In the genomic region with DNA sequence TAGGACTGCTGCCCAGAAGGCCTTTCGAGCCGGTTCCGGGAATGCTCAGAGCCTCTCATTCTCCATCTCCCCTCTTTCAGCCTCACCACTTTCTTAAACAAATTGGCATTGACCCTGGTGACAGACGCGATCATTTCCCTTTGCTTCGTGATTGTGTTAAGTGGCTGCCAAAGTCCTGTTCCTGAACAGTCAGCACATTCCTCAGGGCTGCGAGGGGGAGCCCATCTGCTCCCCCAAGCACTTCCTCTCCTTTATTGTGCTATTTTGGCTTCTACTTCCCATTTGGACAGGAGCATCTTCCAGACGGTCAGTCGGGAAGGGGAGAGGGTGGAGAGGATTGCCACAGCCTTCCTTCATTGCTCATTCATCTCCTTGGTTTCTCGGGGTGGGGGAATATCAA, we compare ENCODE assay signal across 17 mouse cellular contexts. TPM values are rescaled to one million over a fixed set of nuclear protein-coding genes. Genes with fewer than 3 reads are reported as not detected.
DNase-seq lines count a peak whose midpoint lies in the region; ATAC-seq and TF ChIP-seq lines count a peak whose summit lies in the region.
"Had no signal": no experiment of that assay in that cellular context is flagged by ENCODE, and none has a peak within 500 bp of the region (broad histone marks: within the 10 kb centered on the region; RNA-seq: fewer than 3 reads in every experiment).

No protein-coding gene starts in this region.

- TF ChIP-seq CTCF in hindbrain, postnatal 0 days (IDR thresholded peaks at IDR 0.05; ENCODE audit: low read depth) = no peak

- no peak overlapping the region for H3K4me2 ChIP-seq in lung, embryonic 16.5 days (ENCODE audit: low read depth, low read length)
- no peak overlapping the region for H3K4me2 ChIP-seq in hindbrain, postnatal 0 days (ENCODE audit: low read depth, low read length)
- H3K4me2 ChIP-seq: embryonic facial prominence, embryonic 15.5 days; heart, embryonic 13.5 days; hindbrain, embryonic 13.5 days; lung, embryonic 15.5 days had no signal

- no peak for DNase-seq in cerebellum, postnatal 4 days (ENCODE audit: low spot score in 2 of 2)
- peak; percentile 10 for DNase-seq in heart, postnatal 4 days
- no peak for DNase-seq in heart, postnatal 25 days (ENCODE audit: low spot score)
- no peak for DNase-seq in lung, postnatal 36 days
- peak; percentile 49 to 58 for DNase-seq in cerebellum, postnatal 25 days
- no peak for DNase-seq in hindbrain, postnatal 0 days (ENCODE audit: low spot score)
- DNase-seq: adrenal gland, postnatal 25 days; gastrocnemius, postnatal 14 days; right cerebral cortex, postnatal 4 days had no signal

- no peaks in the 10 kb centered on the region for H3K9me3 ChIP-seq in lung, embryonic 16.5 days (ENCODE audit: control insufficient read depth, low read length)
- no peaks in the 10 kb centered on the region for H3K9me3 ChIP-seq in hindbrain, postnatal 0 days (ENCODE audit: low read length)
- H3K9me3 ChIP-seq: embryonic facial prominence, embryonic 15.5 days; heart, embryonic 13.5 days; hindbrain, embryonic 13.5 days; lung, embryonic 15.5 days; midbrain, embryonic 10.5 days had no signal

- intact Hi-C loops in heart, postnatal 25 days (cut with DNase I) = loop anchor here (5.0 kb wide), 1 partner anchor 40 kb away; no protein-coding TSS in a partner anchor

- H3K9ac ChIP-seq in lung, embryonic 16.5 days (ENCODE audit: low read length) = no peak overlapping the region
- H3K9ac ChIP-seq in hindbrain, postnatal 0 days (replicated peaks; ENCODE audit: low read length) = no peak overlapping the region
- H3K9ac ChIP-seq: embryonic facial prominence, embryonic 15.5 days; heart, embryonic 13.5 days; hindbrain, embryonic 13.5 days; lung, embryonic 15.5 days had no signal

- peaks cover 5% of the 10 kb centered on the region; the same call in 1 of the 2 replicates for H3K4me1 ChIP-seq in lung, embryonic 16.5 days (replicated peaks; ENCODE audit: control insufficient read depth, insufficient read depth, low read length)
- no peaks in the 10 kb centered on the region for H3K4me1 ChIP-seq in hindbrain, postnatal 0 days (ENCODE audit: insufficient read depth, low read length)
- H3K4me1 ChIP-seq: embryonic facial prominence, embryonic 15.5 days; heart, embryonic 13.5 days; hindbrain, embryonic 13.5 days; lung, embryonic 15.5 days; midbrain, embryonic 10.5 days had no signal

- H3K27me3 ChIP-seq in lung, embryonic 16.5 days (ENCODE audit: control insufficient read depth, insufficient read depth, low read depth, low read length) = no peaks in the 10 kb centered on the region
- H3K27me3 ChIP-seq in hindbrain, postnatal 0 days (ENCODE audit: insufficient read depth, low read length) = no peaks in the 10 kb centered on the region
- H3K27me3 ChIP-seq: embryonic facial prominence, embryonic 15.5 days; hindbrain, embryonic 13.5 days; lung, embryonic 15.5 days had no signal

- no peak overlapping the region for H3K27ac ChIP-seq in lung, embryonic 16.5 days (ENCODE audit: low read length)
- no peak overlapping the region for H3K27ac ChIP-seq in hindbrain, postnatal 0 days
- H3K27ac ChIP-seq: embryonic facial prominence, embryonic 15.5 days; heart, embryonic 13.5 days; hindbrain, embryonic 13.5 days; lung, embryonic 15.5 days; midbrain, embryonic 10.5 days had no signal

- H3K4me3 ChIP-seq in lung, embryonic 16.5 days (ENCODE audit: low read length) = no peak overlapping the region
- H3K4me3 ChIP-seq in hindbrain, postnatal 0 days (ENCODE audit: low read length) = no peak overlapping the region
- H3K4me3 ChIP-seq: embryonic facial prominence, embryonic 15.5 days; heart, embryonic 13.5 days; hindbrain, embryonic 13.5 days; lung, embryonic 15.5 days; midbrain, embryonic 10.5 days had no signal

- H3K36me3 ChIP-seq in lung, embryonic 16.5 days (ENCODE audit: control insufficient read depth, insufficient read depth, low read length) = no peaks in the 10 kb centered on the region
- no peaks in the 10 kb centered on the region for H3K36me3 ChIP-seq in hindbrain, postnatal 0 days (ENCODE audit: insufficient read depth, low read length)
- H3K36me3 ChIP-seq: embryonic facial prominence, embryonic 15.5 days; heart, embryonic 13.5 days; hindbrain, embryonic 13.5 days; lung, embryonic 15.5 days; midbrain, embryonic 10.5 days had no signal

- peak; percentile 88 for ATAC-seq in cerebellum, adult (ENCODE audit: insufficient number of reproducible peaks, low FRiP score, low TSS enrichment)
- peak; percentile 78 for ATAC-seq in lung, embryonic 16.5 days (ENCODE audit: low read depth)
- ATAC-seq in hindbrain, postnatal 0 days = no peak
- ATAC-seq: intestine, embryonic 16.5 days had no signal

- 35% methylated on average over 10 of the region's 10 CpGs for WGBS in lung, embryonic 16.5 days
- WGBS in hindbrain, postnatal 0 days = 54% methylated on average over 10 of the region's 10 CpGs

RNA-seq across cellular contexts. Expression of gene Xpnpep2, which starts 16.4 kb away (rescaled TPM):
- total RNA-seq in heart, postnatal 4 days (2021) = 1 to 10 TPM; 1.1 to 1.3 TPM
- 1 to 10 TPM; 2.7 to 3.6 TPM for total RNA-seq in heart, postnatal 25 days (2021)
- polyA plus RNA-seq in lung, embryonic 16.5 days (2015; fragmentation: Nextera tagmentation; extraction: Ambion mirVana) = 1.1 and 1.5 TPM in 2 replicates
- total RNA-seq in hindbrain, postnatal 0 days (2014; rRNA removed) = 6.8 TPM in 1 of 2 replicates, not detected in the other
- polyA plus RNA-seq in hindbrain, postnatal 0 days (2015; fragmentation: Nextera tagmentation; extraction: Ambion mirVana) = 0.51 and 1.0 TPM in 2 replicates

RNA-seq across cellular contexts. Expression of gene Sash3, which starts 54.1 kb away (rescaled TPM):
- total RNA-seq in heart, postnatal 4 days (2021) = 1 to 10 TPM in 1 of 2 experiments, under 1 TPM in 1; 0.52 to 1.1 TPM
- 1 to 10 TPM in 1 of 2 experiments, under 1 TPM in 1; 0.84 to 1.2 TPM for total RNA-seq in heart, postnatal 25 days (2021)
- polyA plus RNA-seq in lung, embryonic 16.5 days (2015; fragmentation: Nextera tagmentation; extraction: Ambion mirVana) = 4.1 and 6.7 TPM in 2 replicates
- 0.86 and 1.5 TPM in 2 replicates for total RNA-seq in hindbrain, postnatal 0 days (2014; rRNA removed)
- polyA plus RNA-seq in hindbrain, postnatal 0 days (2015; fragmentation: Nextera tagmentation; extraction: Ambion mirVana) = 0.81 and 1.1 TPM in 2 replicates

RNA-seq across cellular contexts. Expression of gene Apln, which starts 57.5 kb away (rescaled TPM):
- total RNA-seq in heart, postnatal 4 days (2021) = 10 to 100 TPM; 41.9 to 43.9 TPM
- 10 to 100 TPM in 1 of 2 experiments, 1 to 10 TPM in 1; 9.3 to 17.0 TPM for total RNA-seq in heart, postnatal 25 days (2021)
- 9.8 and 12.4 TPM in 2 replicates for polyA plus RNA-seq in lung, embryonic 16.5 days (2015; fragmentation: Nextera tagmentation; extraction: Ambion mirVana)
- total RNA-seq in hindbrain, postnatal 0 days (2014; rRNA removed) = 8.9 and 11.1 TPM in 2 replicates
- polyA plus RNA-seq in hindbrain, postnatal 0 days (2015; fragmentation: Nextera tagmentation; extraction: Ambion mirVana) = 1.7 TPM in 2 replicates

Comparison
In these comparisons a context has a peak if more than half of its experiments do, and no peak if none do; other contexts are left out.
1. DNase-seq: peak in heart, postnatal 4 days (single experiment) and cerebellum, postnatal 25 days (2 of 2); none in cerebellum, postnatal 4 days (0 of 2), heart, postnatal 25 days (single experiment), lung, postnatal 36 days (single experiment) and hindbrain, postnatal 0 days (single experiment).